Mouse (Mus musculus): Measurements from ENCODE around the gene Ttc34.

Gene Ttc34

GRCm38 (mm10) chr4:154837170-154837569 is at the start of gene Ttc34:
Gene Ttc34 (plus strand): TSS chr4:154837459.
- DNase-seq (ENCODE audit: low spot score), result peak; percentile 71

GRCm38 (mm10) chr4:154787960-154788702 is 49.1 kb upstream of the Ttc34 start:
- DNase-seq (ENCODE audit: low spot score), result no peak

- no peak for DNase-seq (ENCODE audit: low spot score)
Observed at GRCm38 (mm10) chr4:154791894-154792293, 45.4 kb upstream of the Ttc34 start.

GRCm38 (mm10) chr4:154793499-154793898 is 43.8 kb upstream of the Ttc34 start:
- DNase-seq (ENCODE audit: low spot score), result no peak

GRCm38 (mm10) chr4:154797834-154798233 is 39.4 kb upstream of the Ttc34 start:
- DNase-seq (ENCODE audit: low spot score), result peak; percentile 39

- no peak for DNase-seq (ENCODE audit: low spot score)
Observed at GRCm38 (mm10) chr4:154800543-154800942, 36.7 kb upstream of the Ttc34 start.

GRCm38 (mm10) chr4:154802210-154802609 is 35.0 kb upstream of the Ttc34 start:
- DNase-seq (ENCODE audit: low spot score), result no peak

GRCm38 (mm10) chr4:154825662-154826061 is 11.6 kb upstream of the Ttc34 start:
- DNase-seq (ENCODE audit: low spot score), result peak; percentile 54

- DNase-seq (ENCODE audit: low spot score), result no peak
Observed at GRCm38 (mm10) chr4:154826224-154826623, 11.0 kb upstream of the Ttc34 start.

GRCm38 (mm10) chr4:154827181-154827580 is 10.1 kb upstream of the Ttc34 start:
- no peak for DNase-seq (ENCODE audit: low spot score)

- no peak for DNase-seq (ENCODE audit: low spot score)
Observed at GRCm38 (mm10) chr4:154827861-154828610, 9.2 kb upstream of the Ttc34 start.

- DNase-seq (ENCODE audit: low spot score), result no peak
Observed at GRCm38 (mm10) chr4:154831915-154832573, 5.2 kb upstream of the Ttc34 start.

GRCm38 (mm10) chr4:154836183-154836915 is 910 bp upstream of the Ttc34 start:
- no peak for DNase-seq (ENCODE audit: low spot score)

GRCm38 (mm10) chr4:154838741-154839140 is 1.5 kb downstream of the Ttc34 start:
- DNase-seq (ENCODE audit: low spot score), result no peak

- no peak for DNase-seq (ENCODE audit: low spot score)
Observed at GRCm38 (mm10) chr4:154839406-154839805, 2.1 kb downstream of the Ttc34 start.

GRCm38 (mm10) chr4:154852696-154853095 is 15.4 kb downstream of the Ttc34 start:
- peak; percentile 45 for DNase-seq (ENCODE audit: low spot score)

- DNase-seq (ENCODE audit: low spot score), result no peak
Observed at GRCm38 (mm10) chr4:154853881-154854280, 16.6 kb downstream of the Ttc34 start.

GRCm38 (mm10) chr4:154854676-154855345 is 17.6 kb downstream of the Ttc34 start:
- no peak for DNase-seq (ENCODE audit: low spot score)

- no peak for DNase-seq (ENCODE audit: low spot score)
Observed at GRCm38 (mm10) chr4:154855721-154856479, 18.6 kb downstream of the Ttc34 start.

- no peak for DNase-seq (ENCODE audit: low spot score)
Observed at GRCm38 (mm10) chr4:154856480-154856837, 19.2 kb downstream of the Ttc34 start.

GRCm38 (mm10) chr4:154856882-154857281 is 19.6 kb downstream of the Ttc34 start:
- no peak for DNase-seq (ENCODE audit: low spot score)

All from MN1 (cell line).